Mouse (Mus musculus): ENCODE results near the gene Egfem1. TPM values are rescaled to one million over a fixed set of nuclear protein-coding genes. Genes with fewer than 3 reads are reported as not detected.

Egfem1 gene
- polyA plus RNA-seq, 1 experiment from 2014 or later = 1.4 TPM

GRCm38 (mm10) chr3:29132054-29132931 is 50.5 kb downstream of the Egfem1 start:
- no peak overlapping the region for H3K4me3 ChIP-seq (ENCODE audit: low read length)
- H3K4me1 ChIP-seq (ENCODE audit: insufficient read depth, low read length) = peaks cover 4% of the 10 kb centered on the region; the same call in 1 of the 2 replicates
- no peaks in the 10 kb centered on the region for H3K36me3 ChIP-seq (ENCODE audit: insufficient read depth, low read length)
- no peaks in the 10 kb centered on the region for H3K9me3 ChIP-seq (ENCODE audit: low read length)
- no peak overlapping the region for H3K9ac ChIP-seq (replicated peaks; ENCODE audit: low read length)
- no peak for ATAC-seq (ENCODE audit: low FRiP score, low TSS enrichment)
- 83% methylated on average over 2 of the region's 2 CpGs for WGBS
- H3K4me2 ChIP-seq (replicated peaks; ENCODE audit: low read depth, low read length) = no peak overlapping the region
- H3K27ac ChIP-seq (ENCODE audit: low read length) = no peak overlapping the region
- no peaks in the 10 kb centered on the region for H3K27me3 ChIP-seq (ENCODE audit: insufficient read depth, low read length)

- Histone ChIP-seq H3K27me3 (ENCODE audit: insufficient read depth, low read length) (no peaks in the 10 kb centered on the region), H3K4me1 (ENCODE audit: insufficient read depth, low read length) (peaks cover 4% of the 10 kb centered on the region; the same call in 1 of the 2 replicates), H3K27ac (ENCODE audit: low read length) (no peak overlapping the region), H3K9ac (replicated peaks; ENCODE audit: low read length) (no peak overlapping the region), H3K4me2 (replicated peaks; ENCODE audit: low read depth, low read length) (peak overlapping the region; percentile 39), H3K9me3 (ENCODE audit: low read length) (no peaks in the 10 kb centered on the region), H3K36me3 (ENCODE audit: insufficient read depth, low read length) (no peaks in the 10 kb centered on the region), H3K4me3 (ENCODE audit: low read length) (0 out of 2 replicates have a peak overlapping the region, but pooled peaks have one; percentile 7)
- WGBS = 34% methylated on average over 11 of the region's 11 CpGs
- no peak for ATAC-seq (ENCODE audit: low FRiP score, low TSS enrichment)
These were observed 52.7 kb downstream of the Egfem1 start for GRCm38 (mm10) chr3:29134509-29134908.

- no peak for ATAC-seq (ENCODE audit: low FRiP score, low TSS enrichment)
- 39% methylated on average over 9 of the region's 9 CpGs for WGBS
- no peaks in the 10 kb centered on the region for H3K9me3 ChIP-seq (ENCODE audit: low read length)
- no peaks in the 10 kb centered on the region for H3K36me3 ChIP-seq (ENCODE audit: insufficient read depth, low read length)
- no peak overlapping the region for H3K27ac ChIP-seq (ENCODE audit: low read length)
- no peak overlapping the region for H3K4me2 ChIP-seq (replicated peaks; ENCODE audit: low read depth, low read length)
- H3K4me1 ChIP-seq (ENCODE audit: insufficient read depth, low read length) = peaks cover 4% of the 10 kb centered on the region; the same call in 1 of the 2 replicates
- no peaks in the 10 kb centered on the region for H3K27me3 ChIP-seq (ENCODE audit: insufficient read depth, low read length)
- H3K4me3 ChIP-seq (ENCODE audit: low read length) = no peak overlapping the region
- H3K9ac ChIP-seq (replicated peaks; ENCODE audit: low read length) = no peak overlapping the region
These were observed 53.6 kb downstream of the Egfem1 start for GRCm38 (mm10) chr3:29135176-29136064.

GRCm38 (mm10) chr3:29136065-29136955 is 54.5 kb downstream of the Egfem1 start:
- Histone ChIP-seq H3K27ac (ENCODE audit: low read length) (no peak overlapping the region), H3K4me1 (ENCODE audit: insufficient read depth, low read length) (peaks cover 4% of the 10 kb centered on the region; the same call in 1 of the 2 replicates), H3K9me3 (ENCODE audit: low read length) (no peaks in the 10 kb centered on the region), H3K4me3 (ENCODE audit: low read length) (no peak overlapping the region), H3K36me3 (ENCODE audit: insufficient read depth, low read length) (no peaks in the 10 kb centered on the region), H3K4me2 (replicated peaks; ENCODE audit: low read depth, low read length) (no peak overlapping the region), H3K9ac (replicated peaks; ENCODE audit: low read length) (no peak overlapping the region), H3K27me3 (ENCODE audit: insufficient read depth, low read length) (no peaks in the 10 kb centered on the region)
- no peak for ATAC-seq (ENCODE audit: low FRiP score, low TSS enrichment)
- 26% methylated on average over 10 of the region's 10 CpGs for WGBS

GRCm38 (mm10) chr3:29168401-29168800 is 86.6 kb downstream of the Egfem1 start:
- no peak for ATAC-seq (ENCODE audit: low FRiP score, low TSS enrichment)
- Histone ChIP-seq H3K9ac (replicated peaks; ENCODE audit: low read length) (no peak overlapping the region), H3K4me3 (ENCODE audit: low read length) (no peak overlapping the region), H3K4me2 (replicated peaks; ENCODE audit: low read depth, low read length) (no peak overlapping the region), H3K9me3 (ENCODE audit: low read length) (no peaks in the 10 kb centered on the region), H3K36me3 (ENCODE audit: insufficient read depth, low read length) (no peaks in the 10 kb centered on the region), H3K4me1 (ENCODE audit: insufficient read depth, low read length) (no peaks in the 10 kb centered on the region), H3K27ac (ENCODE audit: low read length) (no peak overlapping the region), H3K27me3 (ENCODE audit: insufficient read depth, low read length) (no peaks in the 10 kb centered on the region)
- WGBS = 85% methylated on average over 4 of the region's 4 CpGs

GRCm38 (mm10) chr3:29169003-29169402 is 87.2 kb downstream of the Egfem1 start:
- H3K36me3 ChIP-seq (ENCODE audit: insufficient read depth, low read length) = no peaks in the 10 kb centered on the region
- no peak overlapping the region for H3K4me3 ChIP-seq (ENCODE audit: low read length)
- H3K27ac ChIP-seq (ENCODE audit: low read length) = no peak overlapping the region
- no peaks in the 10 kb centered on the region for H3K27me3 ChIP-seq (ENCODE audit: insufficient read depth, low read length)
- H3K9me3 ChIP-seq (ENCODE audit: low read length) = no peaks in the 10 kb centered on the region
- H3K9ac ChIP-seq (replicated peaks; ENCODE audit: low read length) = no peak overlapping the region
- no peak overlapping the region for H3K4me2 ChIP-seq (replicated peaks; ENCODE audit: low read depth, low read length)
- 82% methylated on average over 4 of the region's 4 CpGs for WGBS
- ATAC-seq (ENCODE audit: low FRiP score, low TSS enrichment) = no peak
- no peaks in the 10 kb centered on the region for H3K4me1 ChIP-seq (ENCODE audit: insufficient read depth, low read length)

- Histone ChIP-seq H3K9me3 (ENCODE audit: low read length) (no peaks in the 10 kb centered on the region), H3K36me3 (ENCODE audit: insufficient read depth, low read length) (no peaks in the 10 kb centered on the region), H3K4me1 (ENCODE audit: insufficient read depth, low read length) (no peaks in the 10 kb centered on the region), H3K4me3 (ENCODE audit: low read length) (no peak overlapping the region), H3K27me3 (ENCODE audit: insufficient read depth, low read length) (no peaks in the 10 kb centered on the region), H3K9ac (replicated peaks; ENCODE audit: low read length) (no peak overlapping the region), H3K4me2 (replicated peaks; ENCODE audit: low read depth, low read length) (no peak overlapping the region), H3K27ac (ENCODE audit: low read length) (no peak overlapping the region)
- ATAC-seq (ENCODE audit: low FRiP score, low TSS enrichment) = no peak
These were observed 95.2 kb downstream of the Egfem1 start for GRCm38 (mm10) chr3:29176991-29177390.

GRCm38 (mm10) chr3:29182988-29183387 is 101.2 kb downstream of the Egfem1 start:
- no peak for ATAC-seq (ENCODE audit: low FRiP score, low TSS enrichment)

GRCm38 (mm10) chr3:29183615-29184198 is 101.9 kb downstream of the Egfem1 start:
- Histone ChIP-seq H3K9ac (replicated peaks; ENCODE audit: low read length) (no peak overlapping the region), H3K9me3 (ENCODE audit: low read length) (no peaks in the 10 kb centered on the region), H3K27ac (ENCODE audit: low read length) (no peak overlapping the region), H3K27me3 (ENCODE audit: insufficient read depth, low read length) (no peaks in the 10 kb centered on the region), H3K36me3 (ENCODE audit: insufficient read depth, low read length) (no peaks in the 10 kb centered on the region), H3K4me3 (ENCODE audit: low read length) (no peak overlapping the region), H3K4me2 (replicated peaks; ENCODE audit: low read depth, low read length) (no peak overlapping the region), H3K4me1 (ENCODE audit: insufficient read depth, low read length) (no peaks in the 10 kb centered on the region)
- ATAC-seq (ENCODE audit: low FRiP score, low TSS enrichment) = no peak
- 33% methylated on average over 7 of the region's 7 CpGs for WGBS

More at GRCm38 (mm10) chr3:29182988-29183387, 101.2 kb downstream of the Egfem1 start:
- no peak overlapping the region for H3K27ac ChIP-seq (ENCODE audit: low read length)
- H3K9me3 ChIP-seq (ENCODE audit: low read length) = no peaks in the 10 kb centered on the region
- no peaks in the 10 kb centered on the region for H3K27me3 ChIP-seq (ENCODE audit: insufficient read depth, low read length)
- no peaks in the 10 kb centered on the region for H3K4me1 ChIP-seq (ENCODE audit: insufficient read depth, low read length)
- WGBS = 72% methylated on average over 10 of the region's 10 CpGs
- H3K4me2 ChIP-seq (replicated peaks; ENCODE audit: low read depth, low read length) = no peak overlapping the region
- H3K4me3 ChIP-seq (ENCODE audit: low read length) = no peak overlapping the region
- no peaks in the 10 kb centered on the region for H3K36me3 ChIP-seq (ENCODE audit: insufficient read depth, low read length)
- H3K9ac ChIP-seq (replicated peaks; ENCODE audit: low read length) = no peak overlapping the region
